Mouse (Mus musculus): ENCODE results near the gene Tada3.
"Not testable (repeated sequence)": the region's sequence is repeated elsewhere in the genome, so short reads cannot be mapped to it uniquely, and the experiment has no call there.

Gene Tada3

DNA sequence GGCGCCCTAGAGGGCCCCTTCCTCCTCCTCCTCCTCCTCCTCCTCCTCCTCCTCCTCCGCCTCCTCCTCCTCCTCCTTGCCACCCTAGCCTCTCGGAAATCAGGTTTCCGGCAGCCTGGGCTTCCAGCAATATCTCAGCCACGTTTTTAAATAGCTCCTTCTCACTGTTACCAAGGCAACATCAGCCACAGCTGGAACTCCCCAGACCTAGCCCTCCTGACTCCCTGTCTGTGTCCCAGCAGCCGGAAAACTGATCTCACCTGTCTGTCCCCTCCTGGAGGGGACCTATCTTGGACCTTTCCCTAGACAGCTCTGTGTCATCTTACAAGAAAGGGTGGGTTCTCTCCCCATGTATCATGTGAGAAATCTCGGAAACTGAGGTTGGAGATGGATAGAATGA, 35.4 kb downstream of the Tada3 start:
- DNase-seq: no peak

DNA sequence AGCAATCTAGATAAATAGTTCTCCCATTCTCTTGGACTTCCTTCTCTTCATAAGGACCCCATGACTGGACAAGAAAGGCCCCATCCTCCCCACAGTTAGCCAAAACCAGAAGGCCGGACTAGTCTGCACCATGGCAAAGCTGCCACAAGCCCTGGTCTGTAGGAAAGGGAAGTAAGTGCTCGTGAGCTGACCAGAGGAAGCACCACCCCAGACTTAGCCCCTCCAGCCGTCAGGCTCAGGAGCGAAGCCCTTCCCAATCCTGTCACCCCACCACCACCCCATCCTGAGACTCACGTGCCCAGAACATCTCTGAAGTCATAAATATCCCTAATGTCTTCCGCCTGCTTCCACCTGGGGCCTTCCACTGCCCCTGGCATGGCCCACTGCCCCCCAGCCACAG, 36.1 kb downstream of the Tada3 start:
- DNase-seq: no peak

DNA sequence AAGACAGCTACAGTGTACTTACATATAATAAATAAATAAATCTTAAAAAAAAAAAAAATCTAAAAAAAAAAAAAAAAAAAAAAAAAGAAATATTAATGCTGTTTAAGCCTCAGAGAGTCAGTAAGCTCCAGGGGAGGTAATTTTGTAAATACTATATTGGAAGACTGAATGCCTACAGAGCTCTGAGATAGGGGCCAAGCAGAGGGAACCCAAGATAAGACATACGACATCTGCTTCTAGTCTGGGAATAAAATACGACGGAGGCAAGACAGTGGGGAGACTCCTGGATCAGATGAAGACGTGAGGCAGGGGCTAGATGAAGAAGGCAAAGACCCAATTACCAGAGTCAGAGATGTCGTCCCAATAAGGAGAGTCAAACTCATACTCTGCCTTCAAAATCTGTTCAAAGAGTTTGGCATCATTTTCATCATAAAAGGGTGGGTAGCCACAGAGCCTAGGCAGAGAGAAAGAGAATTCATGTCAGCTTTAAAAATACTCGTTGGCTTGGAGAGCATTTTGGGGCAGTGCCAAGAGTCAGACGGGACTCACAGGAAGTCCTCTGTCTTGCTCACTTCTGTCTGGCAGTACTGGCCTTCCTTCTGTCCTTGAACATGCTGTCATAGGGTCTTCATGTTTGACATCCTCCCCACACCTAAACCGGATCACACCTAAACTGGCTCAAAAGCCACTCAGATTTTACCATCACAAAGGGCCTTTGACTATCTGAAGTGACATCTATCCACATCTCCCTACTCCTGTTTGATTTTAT, 40.6 kb downstream of the Tada3 start:
- no peak for DNase-seq

DNA sequence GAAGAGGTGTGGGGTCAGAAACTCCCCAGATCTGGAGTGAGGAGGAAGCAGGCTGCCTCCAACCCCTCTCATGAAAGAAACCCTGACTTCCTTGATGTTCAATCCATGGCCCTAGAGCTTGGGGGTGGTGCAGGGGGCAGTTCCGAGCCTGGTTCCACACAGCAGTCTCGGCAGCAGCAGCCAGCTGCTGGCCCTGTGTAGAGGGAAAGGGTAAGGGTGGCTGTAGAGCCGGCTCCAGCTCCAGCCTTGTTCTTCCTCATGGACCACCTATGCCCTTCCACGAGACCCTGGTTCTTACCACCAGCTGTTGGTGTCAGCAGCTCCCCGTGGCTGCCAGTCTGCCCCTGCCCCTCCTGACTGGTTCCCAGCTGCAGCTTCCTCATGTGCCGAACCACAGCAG, 43.5 kb downstream of the Tada3 start:
- no peak for DNase-seq

DNA sequence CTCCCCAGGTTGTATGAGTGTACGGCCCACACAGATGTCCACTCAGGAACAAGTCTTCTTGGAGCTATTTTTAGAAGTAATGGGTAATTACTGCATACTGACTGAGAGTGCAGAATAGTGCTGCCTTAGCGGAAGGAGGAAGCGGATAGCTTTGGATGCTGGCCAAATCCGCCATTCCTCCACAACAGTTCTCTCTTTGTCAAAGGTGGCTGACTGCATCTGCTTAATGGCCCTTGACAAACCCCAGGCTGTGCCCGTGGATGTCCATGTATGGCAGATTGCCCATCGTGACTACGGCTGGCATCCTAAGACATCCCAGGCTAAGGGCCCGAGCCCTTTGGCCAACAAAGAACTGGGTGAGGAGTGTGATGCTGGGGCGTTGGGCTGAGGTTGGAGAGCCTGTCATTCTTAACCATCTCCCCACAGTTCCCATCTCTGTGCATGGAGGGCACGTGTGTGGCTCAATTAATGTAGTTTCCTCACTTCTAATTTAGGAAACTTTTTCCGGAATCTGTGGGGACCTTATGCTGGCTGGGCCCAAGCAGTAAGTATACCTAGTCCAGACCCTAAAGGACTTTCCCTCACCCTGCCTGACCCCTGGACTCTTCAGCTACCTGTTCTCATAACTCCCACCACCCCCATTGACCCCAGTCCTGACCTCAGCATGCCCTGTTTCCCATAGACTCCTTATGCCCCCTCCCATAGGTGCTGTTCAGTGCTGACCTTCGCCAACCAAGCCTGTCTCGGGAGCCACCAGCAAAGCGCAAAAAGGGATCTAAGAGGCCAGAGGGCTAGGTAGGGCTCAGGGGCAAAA, 44.3 kb downstream of the Tada3 start:
- DNase-seq: no peak

DNA sequence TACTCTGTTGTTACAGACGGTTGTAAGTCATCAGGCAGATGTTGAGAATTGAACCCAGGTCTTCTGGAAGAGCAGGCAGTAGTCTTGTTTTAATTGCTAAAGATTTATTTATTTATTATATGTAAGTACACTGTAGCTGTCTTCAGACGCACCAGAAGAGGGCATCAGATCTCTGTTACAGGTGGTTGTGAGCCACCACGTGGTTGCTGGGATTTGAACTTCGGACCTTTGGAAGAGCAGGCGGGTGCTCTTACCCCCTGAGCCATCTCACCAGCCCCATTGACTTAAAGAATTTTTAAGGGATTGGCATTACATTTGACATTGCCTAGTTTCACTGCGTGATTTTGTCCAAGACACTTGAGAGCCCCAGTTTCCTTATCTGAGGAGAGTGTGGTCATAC, 44.9 kb downstream of the Tada3 start:
- DNase-seq: not testable (repeated sequence)

DNA sequence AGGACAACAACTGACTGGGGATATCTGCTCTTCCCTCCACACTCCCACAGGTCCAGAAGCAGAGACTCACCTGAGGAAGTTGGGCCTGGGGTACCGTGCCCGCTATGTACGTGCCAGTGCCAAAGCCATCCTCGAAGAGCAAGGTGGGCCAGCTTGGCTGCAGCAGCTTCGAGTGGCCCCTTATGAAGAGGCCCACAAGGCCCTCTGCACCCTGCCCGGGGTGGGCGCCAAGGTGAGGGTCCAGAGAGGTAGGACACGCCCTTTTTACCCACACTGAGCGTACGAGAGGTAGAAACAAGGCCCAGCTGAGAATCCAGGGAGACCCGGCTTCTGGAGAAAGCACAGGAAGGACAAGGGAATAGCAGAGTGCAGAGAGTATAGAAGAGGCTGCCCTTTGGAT, 46.0 kb downstream of the Tada3 start:
- DNase-seq: no peak

DNA sequence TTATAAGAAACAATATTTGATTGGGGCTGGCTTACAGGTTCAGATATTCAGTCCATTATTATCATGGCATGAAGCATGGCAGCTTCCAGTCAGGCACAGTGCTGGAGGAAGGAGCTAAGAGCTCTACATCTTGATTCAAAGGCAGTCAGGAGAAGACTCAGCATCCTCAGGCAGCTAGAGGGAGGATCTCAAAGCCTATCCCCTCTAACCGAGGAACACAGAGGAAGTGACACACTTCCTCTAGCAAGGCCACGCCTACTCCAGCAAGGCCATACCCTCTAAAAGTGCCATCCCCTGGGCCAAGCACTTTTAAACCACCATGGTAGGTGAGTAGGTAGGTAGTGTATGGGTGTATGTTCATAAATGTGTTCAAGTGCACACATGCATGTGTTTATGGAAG, 47.1 kb downstream of the Tada3 start:
- DNase-seq: peak; percentile 57 to 60

DNA sequence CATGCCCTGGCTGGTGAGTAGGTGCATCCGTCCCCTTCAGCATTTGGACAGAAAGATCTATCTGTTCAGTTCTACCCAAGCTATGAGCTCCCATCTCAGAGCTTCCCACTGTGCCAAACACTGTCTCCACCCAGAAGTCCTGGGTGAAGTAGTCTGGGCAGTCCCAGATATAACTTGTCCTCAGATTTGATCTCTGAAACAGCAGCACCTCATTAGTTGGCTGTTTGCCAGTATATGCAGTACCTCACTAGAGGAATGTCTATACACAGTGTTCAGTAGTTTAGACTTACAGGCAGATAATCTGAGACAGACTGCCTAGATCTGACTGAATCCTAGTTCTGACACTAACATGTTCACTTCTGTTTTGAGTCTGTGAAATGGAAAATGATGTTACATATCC, 48.3 kb downstream of the Tada3 start:
- DNase-seq: no peak

DNA sequence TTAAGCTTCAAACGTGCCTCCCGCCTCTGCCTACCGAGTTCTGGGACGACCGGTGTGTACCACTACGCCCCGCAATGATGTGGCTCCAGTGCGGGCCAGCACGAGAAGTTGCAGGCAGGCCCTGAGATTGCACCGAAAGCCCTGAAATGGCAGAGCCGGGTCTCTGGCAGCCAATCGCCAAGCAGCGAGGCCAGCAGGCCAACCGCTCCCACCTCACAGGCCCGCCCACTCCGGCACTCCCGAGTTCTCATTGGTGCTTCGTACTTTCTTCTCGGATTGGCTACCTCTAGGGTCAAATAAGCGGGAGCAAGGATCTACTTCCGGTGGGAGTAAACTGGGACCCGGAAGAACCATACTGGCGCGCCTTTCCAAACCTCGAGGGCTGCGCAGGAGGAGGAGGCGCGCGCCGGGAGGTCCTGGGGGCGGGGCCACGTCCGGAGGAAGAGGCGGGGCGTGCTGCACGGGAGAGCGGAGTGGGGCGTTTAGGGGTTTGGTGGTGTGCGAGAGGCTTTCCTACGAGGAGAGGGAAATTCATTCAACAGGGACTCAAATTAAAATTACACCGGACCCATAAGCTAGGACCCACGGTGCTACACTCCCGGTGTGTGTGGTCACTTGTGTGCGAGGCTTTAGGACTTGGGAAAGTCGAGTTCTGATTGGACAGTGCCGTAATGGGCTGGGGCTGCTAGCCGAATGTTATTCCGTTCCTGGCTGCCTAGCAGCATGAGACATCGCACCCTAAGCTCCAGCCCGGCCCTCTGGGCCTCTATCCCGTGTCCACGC, 51.0 kb downstream of the Tada3 start, which contains the start of gene Ogg1:
Ogg1 (plus strand) TSS at position 440 of the 783 bp plus-strand sequence.
- DNase-seq: peak; percentile 95 to 96
